Mouse (Mus musculus): ENCODE measurements around the gene 2310034G01Rik.

DNA sequence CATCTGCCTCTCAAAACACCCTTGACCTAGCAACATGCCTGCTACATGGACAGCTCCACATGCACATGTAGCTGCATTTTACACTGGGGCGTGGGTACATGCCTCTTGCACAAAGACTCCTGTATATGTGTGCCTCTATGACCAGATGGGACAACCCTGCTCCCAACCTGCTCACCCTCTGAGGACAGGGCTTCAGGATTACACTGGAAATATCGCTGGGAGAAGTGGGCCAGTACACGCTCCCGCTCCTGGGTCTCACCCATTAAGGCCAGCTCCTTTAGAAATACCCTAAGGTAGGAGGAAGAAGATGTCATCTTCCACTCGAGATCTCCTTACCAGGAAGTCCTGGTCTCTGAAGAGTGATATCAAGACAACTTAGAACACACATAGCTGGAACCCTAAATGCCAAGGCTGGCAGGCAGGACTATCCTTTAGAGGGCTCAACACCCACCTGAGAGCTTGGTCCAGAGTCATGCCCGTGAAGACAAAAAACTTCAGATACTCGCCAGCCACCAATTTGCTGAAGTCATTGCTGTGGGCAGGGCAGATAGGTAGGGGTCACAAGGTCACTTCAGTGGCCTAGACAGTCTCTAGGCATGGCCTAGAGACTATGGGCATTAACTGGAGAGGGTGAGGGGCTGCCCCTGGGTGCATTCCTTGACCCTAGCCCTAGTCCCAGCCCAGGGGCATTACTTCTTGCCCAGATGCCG, 29.9 kb downstream of the 2310034G01Rik start:
- TF ChIP-seq MAFK (IDR thresholded peaks at IDR 0.05; ENCODE audit: insufficient read depth, low read depth, low read length) (no peak), ZNF384 (IDR thresholded peaks at IDR 0.05; ENCODE audit: low read depth, low read length) (no peak), HCFC1 (IDR thresholded peaks at IDR 0.05; ENCODE audit: borderline replicate concordance, insufficient read depth, low read length) (no peak), ZC3H11A (IDR thresholded peaks at IDR 0.05; ENCODE audit: borderline replicate concordance, low read depth, low read length) (no peak)

Data from ES-E14 (cell line).